Mouse (Mus musculus) embryo, embryonic 10 days (tissue): ENCODE measurements at regions not wholly inside any gene's neighbourhood (a gene's known extent, or its start where the extent isn't known, plus 50 kb on each side); places are given as distances from the start of the nearest gene placed in this dataset.

ENCODE experiments used
- DNase-seq: peaks from one replicate; pipeline ENCODE4 v3.0.0-alpha.2; 2015; ENCODE audit warnings: low spot score

DNA sequence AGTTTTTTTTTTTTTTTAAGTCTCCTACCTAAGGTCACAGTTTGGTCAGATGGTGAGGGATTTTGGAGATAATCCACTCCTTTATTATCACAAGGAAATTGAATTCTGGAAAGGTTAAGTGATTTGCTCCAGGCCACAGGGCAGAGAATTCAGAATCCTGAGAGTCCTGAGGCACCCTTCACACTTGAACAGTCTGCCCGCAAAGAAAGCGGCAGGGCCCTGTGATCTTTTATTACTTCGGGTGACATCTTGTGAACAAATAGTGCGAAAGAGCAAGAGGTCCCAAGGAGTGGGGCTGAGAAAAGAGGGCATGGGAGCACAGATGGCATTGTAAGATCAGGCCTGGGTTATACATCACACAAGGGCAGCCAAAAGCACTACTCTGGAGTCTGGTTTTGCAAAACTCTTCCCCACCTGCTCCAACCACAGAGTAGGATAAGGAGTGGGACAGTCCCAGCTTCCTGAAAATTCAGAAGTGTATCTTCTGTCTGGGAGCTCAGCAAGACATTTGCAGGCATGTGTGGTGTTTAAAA lies 150.5 kb upstream of the Wdr11 start:
- DNase-seq = peak; percentile 9

DNA sequence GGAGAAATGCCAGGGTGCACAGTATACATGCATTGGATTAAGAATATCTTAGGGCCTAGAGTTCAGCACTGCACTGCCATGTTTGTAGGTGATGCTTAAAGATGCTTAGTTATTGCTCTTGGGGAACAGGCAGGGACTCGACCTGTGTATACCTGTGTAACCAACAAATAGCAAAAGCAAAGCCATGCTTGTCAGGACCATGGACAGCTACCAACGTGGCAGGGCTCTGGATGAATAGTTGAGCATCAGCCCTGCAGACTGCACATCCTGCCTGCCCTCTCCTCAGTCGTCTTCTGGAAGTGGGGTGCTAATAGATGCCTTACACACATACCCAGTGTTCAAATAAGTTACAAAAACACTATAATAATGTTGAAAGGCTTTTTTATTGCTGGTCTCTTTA lies 122.2 kb upstream of the Wdr11 start:
- peak; percentile 91 for DNase-seq

DNA sequence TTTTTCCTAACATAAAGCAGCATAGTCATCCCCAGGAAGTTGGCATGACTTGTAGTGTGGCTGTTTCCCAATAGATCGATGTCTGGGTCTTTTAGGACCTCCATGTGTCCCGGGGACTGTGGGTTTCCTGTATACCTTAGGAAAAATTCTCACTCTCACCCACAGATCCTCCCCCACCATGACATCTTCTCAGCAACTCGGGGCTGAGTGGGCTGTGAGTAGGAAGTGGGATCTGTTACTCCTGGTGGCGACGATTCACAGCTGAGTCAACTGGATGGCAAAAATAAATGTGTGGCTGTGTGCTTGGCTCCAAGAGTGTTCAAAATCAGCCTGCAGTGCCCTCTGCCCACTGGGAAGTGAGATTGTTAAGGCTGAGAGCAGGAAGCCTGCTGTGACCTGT lies 107.9 kb upstream of the Wdr11 start:
- DNase-seq = no peak

DNA sequence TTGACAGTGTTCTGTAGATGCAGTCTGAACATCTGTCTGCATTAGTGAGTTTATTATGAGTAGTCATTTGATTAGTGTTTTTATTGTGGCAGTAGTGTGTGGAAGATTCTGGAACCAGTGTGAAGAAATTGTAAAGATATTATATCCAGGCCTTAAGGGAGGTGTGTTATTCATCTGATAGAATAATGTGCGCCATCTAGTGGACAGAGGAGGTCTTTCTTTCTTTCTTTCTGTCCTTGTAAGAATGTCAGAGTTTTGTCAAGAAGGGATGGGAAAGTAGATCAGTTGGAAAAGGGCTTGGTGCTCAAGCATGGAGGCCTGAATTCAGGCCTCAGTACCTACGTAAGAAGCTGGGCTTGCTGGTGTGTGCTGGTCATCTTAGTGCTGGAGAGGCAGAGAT lies 84.8 kb upstream of the Wdr11 start:
- DNase-seq = peak; percentile 75

DNA sequence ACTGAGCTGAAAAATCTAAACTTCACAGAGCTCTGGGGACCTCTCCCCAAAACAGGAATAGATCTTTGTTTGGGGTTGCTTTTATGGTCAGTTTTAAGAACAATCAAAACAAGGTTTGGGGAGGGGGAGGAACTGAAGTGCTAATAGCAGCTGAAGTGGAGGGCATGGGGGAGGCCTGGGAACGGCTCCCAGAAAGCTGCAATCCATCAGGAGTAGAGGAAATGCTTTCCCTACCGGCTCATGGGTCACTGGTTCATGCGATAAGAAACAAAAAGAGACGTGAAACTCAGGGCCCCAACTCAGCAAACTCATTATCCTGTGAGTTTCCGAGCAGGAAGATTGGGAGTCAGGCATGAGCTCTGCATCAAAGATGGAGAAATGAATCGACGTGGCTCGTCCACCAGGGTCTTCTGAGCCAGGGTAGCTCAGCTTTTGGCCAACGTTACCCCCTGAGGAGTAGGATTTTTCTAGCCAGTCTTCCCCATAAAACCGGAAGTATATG lies 82.0 kb upstream of the Wdr11 start:
- no peak for DNase-seq

DNA sequence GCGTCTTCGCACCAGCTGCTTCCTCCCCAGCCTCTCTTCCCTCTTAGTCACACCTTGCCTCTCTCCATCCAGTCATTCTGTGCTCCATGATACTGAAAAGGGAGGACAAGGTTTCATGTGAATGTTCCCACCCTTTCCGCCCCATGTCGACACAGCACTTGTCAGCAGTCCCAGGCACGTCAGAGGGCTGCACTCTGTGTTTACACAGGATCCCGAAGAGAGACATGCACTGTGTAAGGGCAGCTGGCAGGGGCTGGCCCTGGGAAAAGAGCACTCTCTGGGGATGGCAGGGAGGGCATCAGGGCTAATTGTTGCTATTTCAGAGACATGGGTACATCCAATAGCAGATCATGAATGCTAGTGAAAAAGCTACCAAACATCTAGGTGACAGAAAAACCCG lies 77.0 kb upstream of the Wdr11 start:
- peak; percentile 34 for DNase-seq

DNA sequence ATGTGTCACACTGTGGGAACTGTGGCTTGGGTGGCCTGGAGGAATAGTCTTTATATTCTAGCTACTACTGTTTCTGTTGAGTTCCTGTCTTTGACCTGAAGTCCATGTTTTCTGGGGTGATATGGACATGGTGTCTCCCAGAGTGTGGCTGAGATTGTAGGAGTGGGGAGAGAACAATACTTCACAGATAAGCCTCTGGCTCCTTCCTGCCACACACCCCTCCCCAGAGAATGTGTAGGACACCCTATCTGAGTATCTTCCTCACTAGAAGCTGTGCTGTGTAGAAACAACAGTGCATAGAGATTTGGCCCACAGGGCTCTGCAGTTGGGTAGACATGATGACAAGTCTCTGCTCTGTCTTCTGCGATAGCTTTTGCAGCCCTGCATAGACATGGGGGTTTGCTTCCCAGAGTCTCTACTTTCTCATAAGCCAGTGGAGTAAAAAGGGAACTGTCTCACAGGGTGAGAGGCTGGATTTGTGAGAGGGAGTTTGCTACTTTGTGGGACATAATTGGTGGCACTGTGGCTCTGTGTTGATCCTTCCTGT lies 67.2 kb upstream of the Wdr11 start:
- DNase-seq = no peak

DNA sequence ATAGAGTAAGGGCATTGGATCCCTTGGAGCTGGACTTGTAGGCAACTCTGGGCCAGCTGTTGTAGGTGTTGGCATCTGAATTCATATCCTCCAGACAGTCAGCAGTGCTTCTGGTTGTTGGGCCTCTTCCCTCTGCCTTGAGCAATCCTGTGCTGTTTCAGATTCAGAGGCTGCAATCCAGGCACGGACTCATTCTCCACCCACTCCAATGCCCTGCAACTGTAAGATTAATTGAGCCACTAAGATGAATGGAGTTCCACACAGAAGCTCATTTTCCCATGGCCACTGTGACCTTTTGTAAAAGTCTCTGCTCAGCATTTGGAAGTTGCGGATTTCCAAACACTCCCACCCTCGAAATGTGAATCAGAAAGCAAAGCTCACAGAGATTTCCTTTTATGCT lies 65.7 kb upstream of the Wdr11 start:
- DNase-seq = peak; percentile 37

DNA sequence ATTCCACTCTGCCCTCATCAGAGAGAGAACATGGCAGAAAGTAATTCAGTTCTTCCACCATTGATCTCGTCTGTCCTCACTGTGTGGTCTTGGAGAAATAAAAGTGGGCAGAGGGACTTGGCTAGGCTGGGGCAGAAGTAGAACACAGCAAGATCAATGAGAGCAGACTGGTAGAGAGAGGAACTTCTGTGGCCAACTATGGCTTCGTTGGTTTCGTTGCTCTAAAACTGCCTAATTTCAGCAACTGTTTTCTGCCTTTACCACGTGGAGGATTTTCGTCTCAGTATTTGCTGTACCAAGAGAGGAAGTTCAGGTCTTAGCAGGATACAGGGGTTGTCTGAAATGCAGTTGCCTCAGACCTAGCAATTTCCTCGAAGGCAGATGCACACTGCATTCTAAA lies 63.4 kb upstream of the Wdr11 start:
- no peak for DNase-seq

DNA sequence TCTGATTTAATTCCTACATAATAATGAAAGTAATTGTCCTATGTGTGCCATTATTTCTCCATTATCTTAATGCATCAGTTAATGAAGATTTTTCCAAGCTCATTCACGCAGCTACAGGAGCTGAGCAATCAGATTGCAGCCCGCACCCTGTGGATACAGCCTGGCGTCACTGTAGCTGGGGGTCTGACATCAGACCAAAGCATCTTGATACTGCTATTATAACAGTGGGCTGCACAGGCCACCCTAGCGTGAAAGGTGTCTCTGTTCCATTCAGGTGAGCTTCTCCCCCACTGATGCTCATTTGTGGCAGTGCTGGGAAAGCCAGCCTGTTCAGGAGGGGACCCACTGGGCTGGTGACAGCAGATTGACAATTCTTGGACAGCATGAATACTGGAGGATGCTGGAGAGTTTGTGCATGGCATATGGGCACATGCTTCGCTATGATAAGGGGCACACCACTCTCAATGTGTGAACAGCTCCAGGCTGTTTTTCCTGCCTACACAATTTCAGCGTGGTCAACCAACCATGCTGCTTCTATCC lies 58.2 kb upstream of the Wdr11 start:
- DNase-seq = no peak
